Mouse (Mus musculus): ENCODE measurements around the gene Dop1b. TPM values are rescaled to one million over a fixed set of nuclear protein-coding genes. Genes with fewer than 3 reads are reported as not detected.
A peak's percentile ranks its signal among the peaks of the same experiment; 100 is the strongest.

Dop1b gene
- polyA plus RNA-seq, 1 experiment, result 49.2 TPM

DNA sequence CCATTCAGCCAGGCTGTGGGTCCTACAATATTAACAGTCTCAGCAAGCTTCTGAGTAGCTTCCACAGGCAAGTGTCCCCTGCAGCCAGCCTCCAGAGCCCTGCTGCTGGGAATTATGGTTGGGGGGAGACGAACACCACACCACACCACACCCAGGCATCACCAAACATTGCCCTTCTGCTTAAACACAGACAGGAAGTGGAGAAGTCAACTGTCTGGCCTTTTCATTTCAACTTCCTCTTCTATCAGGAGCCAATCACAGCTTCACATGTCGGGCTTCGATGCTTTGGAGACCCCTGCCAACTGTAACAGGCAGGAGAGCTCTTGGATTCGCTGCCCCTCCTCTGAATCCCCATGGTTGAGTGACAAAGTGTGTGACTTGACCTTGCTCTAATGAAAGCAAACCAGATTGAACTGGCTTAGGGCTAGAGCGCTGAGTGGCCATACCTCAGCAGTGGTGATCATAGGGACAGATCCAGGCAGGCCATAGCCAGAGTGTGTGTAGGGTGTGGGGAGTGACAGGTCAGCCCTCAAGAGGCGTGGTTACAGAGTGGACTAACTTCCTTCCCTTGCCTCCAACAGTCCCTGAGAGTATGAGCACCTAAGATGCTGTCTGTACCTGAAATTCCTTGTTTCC lies 20.4 kb upstream of the Dop1b start:
- WGBS, result 31% methylated on average over 6 of the region's 6 CpGs
- Histone ChIP-seq H3K27ac (ENCODE audit: control insufficient read depth, insufficient read depth, low read depth, low read length, poor library complexity) (no peak overlapping the region), H3K4me1 (ENCODE audit: control insufficient read depth, insufficient read depth, low read length) (peaks cover 5% of the 10 kb centered on the region; the same call in 1 of the 2 replicates), H3K4me3 (replicated peaks; ENCODE audit: control insufficient read depth, low read depth, low read length) (no peak overlapping the region)
- TF ChIP-seq CTCF (IDR thresholded peaks at IDR 0.05; ENCODE audit: control insufficient read depth, insufficient read depth, low read length) (no peak), POLR2A (IDR thresholded peaks at IDR 0.05; ENCODE audit: borderline replicate concordance, control insufficient read depth, low read depth, low read length) (no peak)

DNA sequence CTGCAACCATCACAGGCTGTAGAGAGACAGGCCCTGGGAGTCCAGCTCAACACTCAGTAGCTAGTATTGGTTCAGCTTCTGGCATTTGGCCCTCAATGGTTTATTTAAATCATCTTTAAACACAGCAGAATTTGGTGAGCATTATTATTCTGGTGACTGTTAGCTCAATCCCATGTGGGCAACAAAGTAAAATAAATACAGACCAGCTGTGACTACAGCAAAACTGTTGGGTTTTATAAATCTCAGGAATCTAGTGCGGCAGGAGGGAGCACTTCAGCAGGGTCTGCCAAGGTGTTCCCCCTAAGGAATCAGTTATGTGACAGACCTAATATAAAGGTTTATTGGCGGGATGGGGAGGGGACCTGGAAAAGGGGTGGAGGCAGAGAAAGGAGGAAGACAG lies 19.0 kb upstream of the Dop1b start:
- Histone ChIP-seq H3K4me3 (replicated peaks; ENCODE audit: control insufficient read depth, low read depth, low read length) (no peak overlapping the region), H3K27ac (ENCODE audit: control insufficient read depth, insufficient read depth, low read depth, low read length, poor library complexity) (no peak overlapping the region), H3K4me1 (ENCODE audit: control insufficient read depth, insufficient read depth, low read length) (peaks cover 3% of the 10 kb centered on the region; the same call in 1 of the 2 replicates)
- WGBS, result 85% methylated on average over 2 of the region's 2 CpGs
- TF ChIP-seq POLR2A (IDR thresholded peaks at IDR 0.05; ENCODE audit: borderline replicate concordance, control insufficient read depth, low read depth, low read length) (no peak), CTCF (IDR thresholded peaks at IDR 0.05; ENCODE audit: control insufficient read depth, insufficient read depth, low read length) (no peak)

DNA sequence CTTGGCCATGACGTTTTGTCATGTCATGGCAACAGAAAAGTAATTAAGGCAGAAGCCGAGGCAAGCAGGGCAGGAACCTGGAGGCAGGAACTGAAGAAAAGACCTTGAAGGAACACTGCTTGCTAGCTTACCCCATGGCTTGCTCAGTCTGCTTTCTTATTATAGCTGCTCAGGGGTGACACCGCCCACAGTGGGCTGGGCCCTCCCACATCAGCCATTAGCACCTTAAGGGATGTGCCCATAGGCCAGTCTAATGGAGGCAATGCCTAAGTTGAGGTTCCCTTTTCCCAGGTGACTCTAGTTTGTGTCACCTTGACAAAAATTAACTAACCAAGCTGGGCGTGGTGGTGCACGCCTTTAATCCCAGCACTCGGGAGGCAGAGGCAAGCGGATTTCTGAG lies 4.6 kb upstream of the Dop1b start:
- 85% methylated on average over 7 of the region's 7 CpGs for WGBS
- Histone ChIP-seq H3K4me1 (ENCODE audit: control insufficient read depth, insufficient read depth, low read length) (peaks cover 2% of the 10 kb centered on the region; the same call in 1 of the 2 replicates), H3K27ac (ENCODE audit: control insufficient read depth, insufficient read depth, low read depth, low read length, poor library complexity) (peak overlapping the region; percentile 26)

GRCm38 (mm10) chr16:93709217-93709616 lies 2.5 kb upstream of the Dop1b start:
- WGBS, result 100% methylated on average over 1 of the region's 1 CpGs
- Histone ChIP-seq H3K4me1 (ENCODE audit: control insufficient read depth, insufficient read depth, low read length) (peaks cover 5% of the 10 kb centered on the region; the same call in 1 of the 2 replicates), H3K27ac (ENCODE audit: control insufficient read depth, insufficient read depth, low read depth, low read length, poor library complexity) (no peak overlapping the region), H3K4me3 (replicated peaks; ENCODE audit: control insufficient read depth, low read depth, low read length) (no peak overlapping the region)
- TF ChIP-seq CTCF (IDR thresholded peaks at IDR 0.05; ENCODE audit: control insufficient read depth, insufficient read depth, low read length) (no peak), POLR2A (IDR thresholded peaks at IDR 0.05; ENCODE audit: borderline replicate concordance, control insufficient read depth, low read depth, low read length) (no peak)

More for the DNA sequence above, 4.6 kb upstream of the Dop1b start:
- no peak overlapping the region for H3K4me3 ChIP-seq (replicated peaks; ENCODE audit: control insufficient read depth, low read depth, low read length)
- TF ChIP-seq CTCF (IDR thresholded peaks at IDR 0.05; ENCODE audit: control insufficient read depth, insufficient read depth, low read length) (no peak), POLR2A (IDR thresholded peaks at IDR 0.05; ENCODE audit: borderline replicate concordance, control insufficient read depth, low read depth, low read length) (no peak)

GRCm38 (mm10) chr16:93710924-93711323 lies 780 bp upstream of the Dop1b start:
- 0 out of 2 replicates have a peak, but pooled peaks have one; percentile 6 for TF ChIP-seq POLR2A (IDR thresholded peaks at IDR 0.05; ENCODE audit: borderline replicate concordance, control insufficient read depth, low read depth, low read length)
- TF ChIP-seq CTCF (IDR thresholded peaks at IDR 0.05; ENCODE audit: control insufficient read depth, insufficient read depth, low read length), result peak; percentile 88
- WGBS, result under 1% methylated on average over 11 of the region's 11 CpGs
- peaks cover 7% of the 10 kb centered on the region; the same call in 1 of the 2 replicates for H3K4me1 ChIP-seq (ENCODE audit: control insufficient read depth, insufficient read depth, low read length)
- peak overlapping the region; percentile 68 for H3K4me3 ChIP-seq (replicated peaks; ENCODE audit: control insufficient read depth, low read depth, low read length)
- peak overlapping the region; percentile 63 for H3K27ac ChIP-seq (ENCODE audit: control insufficient read depth, insufficient read depth, low read depth, low read length, poor library complexity)

GRCm38 (mm10) chr16:93712189-93712885 lies 633 bp downstream of the Dop1b start:
- Histone ChIP-seq H3K4me1 (ENCODE audit: control insufficient read depth, insufficient read depth, low read length) (peaks cover 5% of the 10 kb centered on the region; the same call in 1 of the 2 replicates), H3K27ac (ENCODE audit: control insufficient read depth, insufficient read depth, low read depth, low read length, poor library complexity) (peak overlapping the region; percentile 99), H3K4me3 (replicated peaks; ENCODE audit: control insufficient read depth, low read depth, low read length) (peak overlapping the region; percentile 93)
- WGBS, result 7% methylated on average over 31 of the region's 31 CpGs
- no peak for TF ChIP-seq CTCF (IDR thresholded peaks at IDR 0.05; ENCODE audit: control insufficient read depth, insufficient read depth, low read length)

DNA sequence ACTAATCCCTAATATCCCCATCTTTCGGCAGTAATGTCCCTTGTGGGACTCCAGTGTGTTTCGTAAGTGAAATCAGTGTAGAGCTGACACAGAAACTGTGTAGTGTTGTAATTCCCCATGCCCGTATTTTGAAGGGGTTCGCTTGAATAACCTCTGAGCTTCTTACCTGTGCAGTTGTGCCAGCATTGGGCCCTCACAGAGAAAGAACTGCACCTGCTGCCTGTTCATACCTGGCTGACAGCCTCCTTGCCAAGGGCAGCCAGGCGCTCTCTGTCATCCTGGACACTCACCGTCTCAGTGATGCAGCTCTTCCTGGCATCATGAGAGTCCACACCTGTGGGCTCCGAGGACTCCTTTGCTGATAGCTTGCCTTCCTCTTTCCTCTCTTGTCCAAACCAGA lies 1.3 kb downstream of the Dop1b start:
- H3K4me1 ChIP-seq (ENCODE audit: control insufficient read depth, insufficient read depth, low read length), result peaks cover 5% of the 10 kb centered on the region; the same call in 1 of the 2 replicates
- no peak overlapping the region; the same call in 1 of the 2 replicates for H3K27ac ChIP-seq (ENCODE audit: control insufficient read depth, insufficient read depth, low read depth, low read length, poor library complexity)
- 57% methylated on average over 7 of the region's 7 CpGs for WGBS
- peak overlapping the region; percentile 93 for H3K4me3 ChIP-seq (replicated peaks; ENCODE audit: control insufficient read depth, low read depth, low read length)
- TF ChIP-seq CTCF (IDR thresholded peaks at IDR 0.05; ENCODE audit: control insufficient read depth, insufficient read depth, low read length) (no peak), POLR2A (IDR thresholded peaks at IDR 0.05; ENCODE audit: borderline replicate concordance, control insufficient read depth, low read depth, low read length) (no peak)

DNA sequence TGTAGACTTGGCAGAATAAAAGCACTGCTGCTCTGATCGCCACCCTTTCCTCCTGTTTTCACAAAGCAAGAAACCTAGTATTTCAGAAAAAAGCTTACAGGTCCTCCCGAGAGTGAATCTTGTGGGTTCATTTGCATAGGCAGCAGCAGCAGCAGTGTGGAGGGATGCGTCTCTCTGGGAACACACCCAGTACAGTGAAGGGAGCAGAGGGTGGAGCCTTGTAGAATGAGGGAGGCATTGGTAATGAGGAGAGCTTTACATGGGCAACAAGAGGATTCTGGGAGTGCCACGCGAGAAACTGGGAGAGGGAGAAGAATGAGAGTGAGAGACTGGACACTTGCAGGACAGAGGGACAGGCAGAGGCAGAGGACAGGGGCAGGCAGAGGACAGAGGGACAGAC lies 2.7 kb downstream of the Dop1b start:
- H3K27ac ChIP-seq (ENCODE audit: control insufficient read depth, insufficient read depth, low read depth, low read length, poor library complexity), result no peak overlapping the region
- 56% methylated on average over 5 of the region's 5 CpGs for WGBS
- no peak overlapping the region for H3K4me3 ChIP-seq (replicated peaks; ENCODE audit: control insufficient read depth, low read depth, low read length)
- H3K4me1 ChIP-seq (ENCODE audit: control insufficient read depth, insufficient read depth, low read length), result peaks cover 5% of the 10 kb centered on the region; the same call in 1 of the 2 replicates
- TF ChIP-seq CTCF (IDR thresholded peaks at IDR 0.05; ENCODE audit: control insufficient read depth, insufficient read depth, low read length) (no peak), POLR2A (IDR thresholded peaks at IDR 0.05; ENCODE audit: borderline replicate concordance, control insufficient read depth, low read depth, low read length) (no peak)
